Mouse (Mus musculus): ENCODE data around the gene Slc22a12.

- TF ChIP-seq CTCF (IDR thresholded peaks at IDR 0.05; ENCODE audit: low read depth, low read length) (no peak), POLR2A (IDR thresholded peaks at IDR 0.05; ENCODE audit: extremely low read depth, insufficient read depth, low read length) (no peak)
Measured at GRCm38 (mm10) chr19:6502035-6502541, 40.7 kb downstream of the Slc22a12 start.
